Mouse (Mus musculus) ovary, postnatal 14 days (tissue): Measurements from ENCODE around the gene Fbln1.
"Not testable (repeated sequence)": the region's sequence is repeated elsewhere in the genome, so short reads cannot be mapped to it uniquely, and the experiment has no call there.

Experiments
- DNase-seq: peaks from one replicate; pipeline ENCODE4 v3.0.0; 2022; ENCODE audit warnings: low spot score

The Fbln1 gene

DNA sequence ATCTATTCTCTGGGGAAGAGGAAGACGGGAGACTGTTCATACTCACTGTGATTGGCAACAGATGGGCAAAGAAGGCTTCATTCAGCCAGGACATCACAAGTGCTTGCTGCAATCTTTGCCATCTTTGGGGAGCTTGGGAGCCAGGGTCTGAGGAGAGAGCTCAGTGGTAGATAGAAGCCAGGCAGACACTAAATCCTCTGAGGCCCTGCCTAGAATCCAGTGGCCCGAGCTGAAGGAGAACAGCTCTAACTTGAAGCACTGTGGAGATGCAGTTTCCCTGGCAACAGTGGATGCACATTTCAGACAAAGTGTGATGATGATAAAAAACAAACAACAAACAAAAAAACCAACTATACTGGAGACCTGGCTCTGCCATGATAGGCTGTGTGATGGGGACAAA lies 90.2 kb downstream of the Fbln1 start:
- no peak for DNase-seq

DNA sequence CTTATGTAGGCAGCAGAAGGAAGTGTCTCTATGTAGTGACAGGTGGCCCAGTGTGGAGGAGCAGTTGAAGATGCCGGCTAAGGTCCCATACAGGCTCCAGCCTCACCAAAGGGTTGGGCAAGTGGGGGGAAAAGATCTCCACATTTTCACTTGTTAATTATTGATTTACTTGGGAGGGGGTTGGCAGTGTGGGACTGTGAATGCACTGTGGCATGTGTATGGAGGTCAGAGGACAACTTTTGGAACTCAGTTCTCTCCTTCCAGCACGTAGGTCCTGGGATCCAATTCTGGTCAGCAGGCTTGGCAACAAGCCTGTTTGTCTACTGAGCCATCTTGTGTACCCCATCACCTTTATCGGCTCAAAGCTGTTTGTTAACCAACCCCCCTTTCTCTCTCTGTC lies 90.8 kb downstream of the Fbln1 start:
- no peak for DNase-seq

DNA sequence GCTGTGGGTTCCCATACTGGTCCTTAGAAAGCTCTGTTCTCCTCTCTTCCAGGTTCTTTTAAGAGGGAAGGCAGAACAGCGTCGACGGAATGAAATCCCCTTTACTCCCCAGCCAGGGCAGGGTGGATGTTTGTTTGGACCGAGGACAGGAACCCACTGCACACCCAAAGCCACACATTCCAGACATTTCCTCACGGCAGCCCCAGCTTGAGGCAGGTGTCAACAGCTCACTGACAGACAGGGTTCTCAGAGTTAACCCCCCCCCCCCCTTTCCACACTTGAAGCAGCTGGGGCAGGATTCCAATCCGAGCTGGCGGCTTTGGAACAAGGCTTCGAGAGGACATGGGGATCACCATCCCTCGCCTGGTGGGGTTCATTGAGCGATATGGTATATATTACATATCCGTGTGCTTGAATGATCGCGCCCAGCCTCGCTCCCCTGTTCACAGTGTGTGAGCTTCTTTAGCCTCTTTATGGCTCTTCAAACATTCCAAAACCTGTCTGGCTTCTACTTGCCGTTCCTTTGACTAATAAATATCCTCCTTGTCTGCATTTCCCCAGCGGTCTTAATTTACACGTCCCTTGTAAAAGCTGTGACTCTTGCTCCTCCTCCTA lies 92.5 kb downstream of the Fbln1 start:
- no peak for DNase-seq

DNA sequence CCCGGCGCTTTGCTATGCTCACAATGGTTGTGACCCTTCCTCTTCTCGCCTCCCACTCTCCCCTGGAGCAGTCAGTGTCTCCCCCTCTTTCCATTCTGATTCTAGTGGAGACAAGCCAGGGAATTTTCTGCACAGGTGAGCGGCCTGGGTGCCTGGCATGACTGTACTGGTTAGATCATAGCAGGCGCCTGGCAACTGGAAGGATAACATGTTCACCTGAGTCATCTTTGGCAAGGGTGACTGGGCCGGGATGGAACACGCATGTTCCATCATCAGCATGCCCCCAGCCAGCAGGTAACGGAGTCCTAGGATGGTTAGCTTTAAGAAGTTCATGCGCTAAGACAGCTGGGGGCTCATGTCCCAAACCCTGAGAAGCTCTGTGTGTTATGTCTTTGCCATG lies 93.2 kb downstream of the Fbln1 start:
- DNase-seq: no peak

DNA sequence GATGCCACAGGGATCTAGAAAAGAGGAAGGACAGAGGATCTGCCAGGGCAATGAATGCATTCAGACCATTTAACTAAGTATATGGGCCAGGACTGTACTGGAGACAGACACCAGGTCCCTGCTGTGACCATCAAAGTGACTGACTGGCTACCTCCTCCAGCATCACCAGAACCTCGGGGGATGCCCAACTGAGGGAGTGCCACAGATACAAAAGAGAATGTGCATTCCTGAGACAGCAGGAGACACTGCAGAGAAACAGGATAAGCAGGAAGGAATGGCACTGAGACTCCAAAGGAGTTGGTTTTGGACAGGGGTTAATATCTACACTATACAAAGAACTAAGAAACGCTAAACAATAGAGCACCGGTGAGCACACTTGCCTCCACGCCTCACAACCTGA lies 97.5 kb downstream of the Fbln1 start:
- DNase-seq: no peak

DNA sequence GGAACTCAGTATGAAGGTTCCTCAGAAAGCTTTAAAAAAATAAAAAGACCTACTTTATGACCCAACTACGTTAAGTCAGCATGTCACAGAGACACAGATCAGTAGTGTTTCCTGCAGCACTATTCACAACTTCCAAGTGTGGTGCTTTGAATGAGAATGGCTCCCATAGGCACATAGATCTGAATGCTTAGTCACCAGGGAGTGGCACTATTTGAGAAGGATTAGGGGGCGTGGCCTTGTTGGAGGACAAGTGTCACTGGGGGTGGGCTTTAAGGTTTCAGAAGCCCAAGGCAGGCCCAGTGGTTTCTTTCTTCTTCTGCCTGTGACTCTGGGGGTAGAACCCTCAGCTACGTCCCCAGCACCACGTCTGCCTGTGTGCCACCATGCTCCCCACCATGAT lies 98.2 kb downstream of the Fbln1 start:
- no peak for DNase-seq

DNA sequence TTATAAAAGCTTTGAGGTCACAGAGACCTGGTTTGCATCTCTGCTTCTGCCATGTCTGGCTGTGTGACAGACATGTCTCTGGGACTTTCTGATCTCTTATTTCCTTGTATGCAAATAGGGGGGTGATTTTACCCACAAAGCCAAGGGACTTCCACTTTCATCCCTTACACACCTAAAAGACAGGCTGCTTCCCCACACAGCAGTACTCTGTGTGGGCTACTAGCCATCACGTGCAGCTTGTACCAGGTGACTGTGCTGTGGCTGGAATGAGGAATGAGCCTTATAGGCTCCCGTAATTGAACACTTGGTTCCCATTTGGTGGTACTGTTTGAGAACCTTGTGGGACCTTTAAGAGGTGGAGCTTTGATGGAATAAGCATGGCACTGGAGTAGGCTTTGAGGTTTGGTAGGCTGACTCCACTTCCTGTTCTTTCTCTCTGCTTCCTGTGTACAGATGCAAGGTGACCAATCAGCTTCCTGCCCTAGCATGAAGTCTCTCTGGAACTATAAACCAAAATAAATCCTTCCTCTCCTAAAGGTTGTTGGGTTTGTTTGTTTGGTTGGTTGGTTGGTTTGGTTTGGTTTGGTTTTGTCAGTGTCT lies 101.4 kb downstream of the Fbln1 start:
- no peak for DNase-seq

DNA sequence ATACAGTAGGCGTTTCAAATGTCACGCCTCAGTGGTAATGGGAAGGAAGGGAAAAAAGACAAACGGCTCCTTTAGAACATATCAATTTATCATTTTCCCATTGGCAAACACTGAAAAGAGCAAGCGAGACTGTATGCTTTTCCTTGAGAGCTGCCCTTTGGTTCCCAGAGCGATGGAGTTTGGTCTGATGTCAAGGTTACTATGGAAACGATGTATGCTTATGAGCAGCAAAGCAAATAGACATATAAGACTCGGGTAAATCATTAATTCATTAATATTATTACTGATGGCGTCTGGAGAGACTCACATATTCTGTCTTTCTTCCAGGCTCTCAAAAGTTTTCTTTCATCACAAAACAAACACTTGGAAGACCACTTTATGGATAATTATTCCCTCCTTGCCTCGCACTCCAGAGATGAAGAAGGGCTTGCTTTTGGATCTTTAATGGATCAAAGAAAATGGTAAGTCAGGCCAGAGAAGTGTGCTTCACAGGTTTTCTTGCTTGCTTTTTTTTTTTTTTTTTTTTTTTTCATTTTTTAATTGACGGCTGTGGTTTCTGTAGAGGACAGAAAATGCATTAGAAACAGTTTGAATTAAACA lies 105.4 kb downstream of the Fbln1 start:
- DNase-seq: no peak

DNA sequence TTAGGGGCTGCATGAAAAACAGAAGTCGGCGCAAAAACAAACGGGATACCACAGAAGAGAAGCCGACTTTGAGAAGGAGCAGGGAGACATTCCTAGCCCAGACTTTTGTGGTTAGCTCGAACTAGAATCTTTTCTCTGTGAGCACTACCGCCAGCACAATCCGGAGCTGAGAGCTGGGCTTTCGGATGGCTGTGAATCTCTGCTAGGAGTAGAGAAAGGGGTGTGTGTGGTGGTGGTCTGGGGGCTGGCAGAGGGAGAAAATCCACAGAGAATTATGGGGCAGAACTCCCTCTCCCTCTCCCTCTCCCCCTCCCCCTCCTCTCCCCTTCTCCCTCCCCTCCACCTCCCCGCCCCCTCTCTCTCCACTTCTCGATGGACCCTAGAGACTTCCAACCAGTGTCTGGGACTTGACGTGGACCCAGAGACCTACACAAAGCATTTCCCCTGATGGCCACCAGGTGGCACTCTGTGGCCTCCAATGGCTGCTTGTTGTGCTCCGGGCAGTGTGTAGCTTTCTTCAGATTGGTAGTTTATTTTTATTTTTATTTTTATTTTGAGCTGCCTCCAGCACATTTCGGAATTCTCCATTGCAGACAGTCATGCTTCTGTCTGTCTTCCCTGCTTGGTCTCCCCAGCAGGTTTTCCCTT lies 109.8 kb downstream of the Fbln1 start:
- peak; percentile 71 for DNase-seq

DNA sequence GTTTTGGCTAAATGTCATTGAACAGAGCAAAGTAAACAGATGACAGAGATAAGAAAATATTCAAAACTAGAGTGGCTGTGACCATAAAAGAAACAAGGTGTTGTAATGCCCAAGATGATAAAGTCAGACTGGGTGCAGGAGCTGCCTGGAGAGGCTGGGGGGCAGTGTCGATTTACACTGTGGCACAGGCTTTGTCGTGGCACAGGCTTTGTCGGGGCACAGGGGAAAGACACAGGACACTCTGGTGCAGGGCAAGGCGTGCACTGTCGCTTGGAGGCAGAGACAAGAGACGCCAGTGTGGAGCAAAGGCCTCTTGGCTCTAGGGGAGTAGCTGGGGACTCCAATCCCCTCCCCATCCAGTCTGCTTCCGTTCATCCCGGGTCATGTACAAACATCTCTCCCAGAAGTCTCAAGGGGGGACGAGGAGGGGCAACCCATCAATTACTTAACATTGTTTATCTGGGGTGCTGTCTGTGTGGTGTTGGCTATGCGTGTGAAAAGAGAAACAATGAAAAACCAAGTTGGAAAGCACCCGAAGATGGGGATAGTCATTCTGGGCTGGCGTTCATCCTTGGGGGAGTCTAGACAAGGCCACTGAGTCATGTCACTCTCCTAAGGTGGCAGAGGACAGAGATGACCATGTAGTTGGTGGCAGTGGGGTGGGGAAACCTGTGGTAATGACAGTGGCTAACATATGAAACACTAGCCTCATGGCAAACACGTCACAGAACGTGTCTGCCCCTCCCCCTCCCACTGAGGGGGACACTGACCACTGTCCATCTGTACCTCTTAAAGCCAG lies 110.8 kb downstream of the Fbln1 start:
- DNase-seq: no peak

DNA sequence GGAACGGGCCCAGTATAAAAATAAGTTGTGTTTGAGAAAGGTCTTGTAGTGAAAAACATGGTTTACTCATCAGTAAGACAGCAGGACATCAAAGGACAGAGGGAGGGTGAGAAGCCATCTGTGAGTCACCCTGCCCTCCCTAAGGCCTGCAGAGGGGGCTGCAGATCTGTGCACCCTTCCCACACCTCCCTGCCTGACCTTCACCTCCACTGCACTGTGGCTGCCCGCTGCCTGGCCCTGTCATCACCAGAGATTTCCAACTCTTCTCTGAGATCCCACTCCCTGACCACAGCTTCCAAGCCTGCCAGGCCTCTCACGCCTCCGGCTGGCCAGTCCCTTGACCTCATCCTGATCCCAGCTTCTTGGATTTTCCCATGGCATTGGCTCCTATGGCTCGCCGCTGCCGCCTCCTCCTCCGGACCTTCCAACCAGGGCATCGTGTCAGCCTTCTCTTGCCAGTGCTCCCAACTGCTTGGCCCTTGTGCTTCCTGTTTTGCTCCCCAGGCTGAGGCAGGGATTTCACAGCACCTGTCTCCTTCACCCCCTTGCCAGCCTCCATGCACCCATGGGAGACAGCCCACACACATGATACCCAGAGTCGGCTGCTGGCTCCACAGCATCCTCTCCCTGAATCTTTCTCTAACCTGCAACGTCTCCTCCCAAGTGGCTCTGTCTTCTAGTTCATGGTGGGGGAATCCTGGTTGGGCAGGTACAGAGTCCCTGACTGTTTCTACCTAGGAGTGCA lies 114.3 kb downstream of the Fbln1 start:
- DNase-seq: no peak

DNA sequence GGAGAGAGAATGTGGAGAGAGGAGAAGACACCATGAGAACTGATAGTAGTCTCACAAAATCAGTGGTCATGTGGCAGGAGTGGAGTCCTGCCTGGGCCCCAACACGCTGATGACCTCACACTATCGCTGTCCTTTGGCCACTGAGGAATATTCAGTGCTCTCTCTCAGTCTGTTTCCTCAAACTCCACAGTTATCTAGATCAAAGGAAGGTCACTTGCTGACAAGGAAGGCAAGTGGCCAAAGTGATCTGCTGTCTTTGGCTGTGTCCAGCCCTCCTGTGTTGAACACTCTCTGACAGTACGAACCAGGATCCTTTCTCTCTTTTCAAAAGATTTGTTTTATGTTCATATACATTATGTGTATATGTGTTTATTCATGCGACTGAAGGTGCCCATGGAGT lies 117.5 kb downstream of the Fbln1 start:
- no peak for DNase-seq

DNA sequence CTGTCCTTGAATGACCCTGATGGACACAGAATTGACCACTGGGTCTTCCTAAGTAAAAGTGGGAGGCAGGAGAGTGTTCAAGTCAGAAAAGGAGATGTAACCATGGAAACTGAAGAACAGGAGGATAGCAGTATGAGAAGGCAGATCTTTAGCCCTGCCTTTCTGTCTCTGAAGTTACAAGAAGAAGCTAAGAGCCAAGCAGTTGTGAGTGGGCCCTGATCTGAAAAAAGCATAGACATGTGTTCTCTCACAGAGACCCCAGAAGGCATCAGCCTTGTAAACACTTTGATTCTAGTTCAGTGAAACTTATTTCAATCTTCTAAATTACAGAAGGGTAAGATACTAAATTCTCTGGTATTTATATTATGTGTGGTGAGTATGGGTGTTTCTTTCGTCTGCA lies 118.7 kb downstream of the Fbln1 start:
- no peak for DNase-seq

DNA sequence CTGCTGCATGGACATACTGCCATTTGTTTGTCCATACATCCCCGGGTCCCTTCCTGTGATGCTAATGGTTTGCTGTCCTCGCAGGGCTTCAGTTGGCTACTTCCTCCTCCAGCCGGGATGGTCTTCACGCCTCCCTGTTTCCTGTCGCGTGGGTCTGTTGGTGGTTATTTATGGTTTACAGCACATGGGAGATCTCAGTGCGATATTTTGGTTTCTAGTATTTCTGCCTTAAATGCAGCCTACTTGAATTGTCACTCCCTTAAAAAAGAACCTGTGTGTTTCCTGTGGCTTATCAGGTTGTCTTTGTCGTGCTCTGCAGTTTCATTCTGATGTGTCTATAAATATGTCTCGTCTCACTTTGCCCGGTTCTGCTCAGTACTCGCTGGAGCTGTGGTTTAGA lies 122.1 kb downstream of the Fbln1 start:
- DNase-seq: no peak

DNA sequence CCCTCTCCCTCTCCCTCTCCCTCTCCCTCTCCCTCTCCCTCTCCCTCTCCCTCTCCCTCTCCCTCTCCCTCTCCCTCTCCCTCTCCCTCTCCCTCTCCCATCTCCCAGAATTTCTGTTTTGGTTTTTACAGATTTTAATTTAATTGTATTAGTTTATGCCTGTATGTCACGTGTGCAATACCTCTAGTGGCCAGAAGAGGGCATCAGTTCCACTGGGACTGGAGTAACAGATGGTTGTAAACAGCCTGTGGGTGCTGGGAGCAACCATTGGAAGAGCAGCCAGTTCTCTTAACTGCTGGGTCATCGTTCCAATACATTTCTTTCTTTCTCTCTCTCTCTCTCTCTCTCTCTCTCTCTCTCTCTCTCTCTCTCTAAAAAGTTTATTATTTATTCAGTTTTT lies 122.7 kb downstream of the Fbln1 start:
- DNase-seq: not testable (repeated sequence)

DNA sequence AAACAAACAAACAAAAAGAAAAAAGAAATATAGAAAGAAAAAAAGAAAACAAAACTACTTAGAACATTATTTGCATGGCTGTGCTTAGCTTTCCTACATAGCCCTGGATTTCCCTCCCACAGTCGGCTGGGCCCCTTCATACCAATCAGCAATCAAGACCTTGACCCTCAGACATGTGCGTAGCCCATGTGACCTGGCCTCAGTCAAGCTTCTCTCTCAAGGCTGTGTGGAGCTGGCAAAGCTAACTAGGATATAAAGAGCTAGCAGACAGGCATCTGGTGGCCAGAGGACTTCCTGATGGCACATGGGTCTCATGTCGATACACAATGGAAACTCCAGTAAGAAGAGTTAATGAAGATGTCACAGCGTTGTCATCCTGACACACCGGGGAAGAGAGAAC lies 123.3 kb downstream of the Fbln1 start:
- no peak for DNase-seq

DNA sequence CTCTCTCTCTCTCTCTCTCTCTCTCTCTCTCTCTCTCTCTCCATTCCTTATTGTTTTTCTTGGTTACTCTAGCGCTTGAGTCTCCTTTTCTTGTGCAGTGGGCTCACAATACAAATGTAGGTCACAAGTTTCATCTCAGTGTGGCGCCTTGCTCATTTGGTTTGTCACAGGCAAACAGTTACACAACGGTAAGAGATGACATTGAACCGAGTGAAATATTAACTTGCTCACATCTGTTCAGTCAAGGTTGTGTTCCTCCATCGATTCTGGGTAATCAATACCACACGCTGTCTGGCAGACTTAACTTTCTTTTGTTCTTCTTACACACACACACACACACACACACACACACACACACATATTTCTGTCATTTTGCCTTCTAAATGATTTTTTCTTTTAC lies 124.3 kb downstream of the Fbln1 start:
- no peak for DNase-seq

DNA sequence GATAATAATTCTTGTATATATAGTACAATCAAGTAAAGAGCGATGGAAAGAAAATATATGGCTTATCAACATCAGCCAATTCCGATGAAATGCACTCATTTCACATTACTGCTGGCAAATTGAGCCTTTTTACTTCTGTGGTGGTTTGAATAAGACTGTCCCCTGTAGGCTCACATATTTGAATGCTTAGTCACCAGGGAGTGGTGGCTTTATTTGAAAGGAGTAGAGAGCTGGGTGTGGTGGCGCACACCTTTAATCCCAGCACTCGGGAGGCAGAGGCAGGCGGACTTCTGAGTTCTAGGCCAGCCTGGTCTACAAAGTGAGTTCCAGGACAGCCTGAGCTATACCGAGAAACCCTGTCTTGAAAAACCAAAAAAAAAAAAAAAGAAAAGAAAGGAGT lies 127.8 kb downstream of the Fbln1 start:
- not testable (repeated sequence) for DNase-seq

DNA sequence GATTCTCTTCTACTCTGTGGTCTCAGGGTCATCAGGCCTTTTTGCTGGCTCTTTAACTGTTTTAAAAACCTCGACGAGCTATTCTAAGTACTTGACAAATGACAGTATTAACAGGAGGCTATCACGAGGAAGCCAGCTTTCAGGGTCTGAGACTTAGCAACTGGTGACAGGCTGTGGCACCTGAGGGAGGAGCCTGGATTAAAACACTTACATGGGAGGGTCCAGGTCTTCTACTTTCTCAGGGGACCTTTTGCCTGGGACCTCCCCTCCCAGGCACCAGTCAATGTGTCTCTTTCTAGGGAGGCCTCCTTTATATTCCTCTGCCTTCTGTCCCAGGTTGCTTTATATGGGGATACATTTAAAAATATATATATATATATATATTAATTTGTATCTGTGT lies 128.5 kb downstream of the Fbln1 start:
- DNase-seq: no peak

DNA sequence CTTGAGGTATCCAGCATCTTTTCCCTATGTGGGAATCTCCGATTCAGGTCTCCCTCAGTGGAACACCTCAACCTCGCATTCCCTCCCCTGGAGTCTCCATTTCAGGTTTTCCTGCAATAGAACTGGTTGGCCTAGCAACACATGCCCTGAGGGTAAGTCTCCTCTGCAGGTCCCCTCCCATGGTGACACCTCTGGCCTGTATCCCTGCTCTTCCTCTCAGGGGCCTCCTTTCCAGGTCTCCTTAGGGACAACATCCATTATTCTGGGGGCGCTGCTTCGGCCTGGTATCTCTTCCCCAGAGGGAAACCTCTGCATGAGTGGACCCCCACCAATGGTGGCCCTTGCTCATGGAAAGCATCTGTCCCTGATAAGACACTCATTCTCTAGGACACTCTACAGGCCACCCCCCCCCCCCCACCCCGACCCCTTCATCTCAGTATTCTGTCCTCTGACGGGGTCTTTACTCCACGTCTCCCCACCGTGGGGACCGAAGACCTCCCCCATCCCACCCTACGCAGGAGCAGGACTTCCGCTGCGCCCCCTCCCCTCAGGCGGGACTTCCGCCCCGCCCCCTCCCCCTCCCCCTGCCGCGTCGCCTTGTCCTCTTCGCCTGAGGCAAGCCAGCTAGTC lies 130.0 kb downstream of the Fbln1 start, which contains the start of gene Atxn10:
Gene Atxn10 (plus strand): TSS at position 575 of the 630 bp plus-strand sequence.
- DNase-seq: no peak
